Mouse (Mus musculus) limb, embryonic 10.5 days (tissue): ENCODE results near the gene Btbd9. TPM values are rescaled to one million over a fixed set of nuclear protein-coding genes. Genes with fewer than 3 reads are reported as not detected.

Experiments used
- DNase-seq: peaks from one replicate; pipeline ENCODE4 v3.0.0-alpha.2; 2017; ENCODE audit warnings: low spot score
- H3K27ac ChIP-seq: fragments of 300-500 bp; sonication (generic); 2 replicates; pipeline ENCODE4 v1.5.1; 2016; ENCODE audit warnings: mild to moderate bottlenecking
- H3K27me3 ChIP-seq: fragments of 300-500 bp; sonication (generic); 2 replicates; pipeline ENCODE4 v1.6.1; 2016; ENCODE audit warnings: low read depth, mild to moderate bottlenecking; ENCODE audit not compliant: poor library complexity, severe bottlenecking
- H3K36me3 ChIP-seq: fragments of 300-500 bp; sonication (generic); 2 replicates; pipeline ENCODE4 v1.6.1; 2016; ENCODE audit warnings: mild to moderate bottlenecking, moderate library complexity
- H3K4me1 ChIP-seq: fragments of 300-500 bp; sonication (generic); 2 replicates; pipeline ENCODE4 v1.6.1; 2016
- H3K4me3 ChIP-seq: fragments of 300-500 bp; sonication (generic); 2 replicates; pipeline ENCODE4 v1.5.1; 2016; ENCODE audit warnings: mild to moderate bottlenecking, moderate library complexity
- H3K9me3 ChIP-seq: fragments of 300-500 bp; sonication (generic); replicated peaks from 2 replicates; pipeline ENCODE4 v1.6.1; 2016; ENCODE audit warnings: mild to moderate bottlenecking
- WGBS: fragments of 180-500 bp; shearing (Covaris S2); methylation state at CpG from one replicate; pipeline ENCODE4 v1.1.7; 2016; 5-methylcytosine and 5-hydroxymethylcytosine counted together
- polyA plus RNA-seq: library from polyadenylated mRNA; unstranded; fragments of >200 nt; fragmentation: Nextera tagmentation; extraction: Ambion mirVana; gene quantifications from 2 replicates; pipeline ENCODE4 v1.2.1, GENCODE M21; 2016

The Btbd9 gene
- polyA plus RNA-seq, 1 experiment from 2014 or later, result 57.5 TPM

DNA sequence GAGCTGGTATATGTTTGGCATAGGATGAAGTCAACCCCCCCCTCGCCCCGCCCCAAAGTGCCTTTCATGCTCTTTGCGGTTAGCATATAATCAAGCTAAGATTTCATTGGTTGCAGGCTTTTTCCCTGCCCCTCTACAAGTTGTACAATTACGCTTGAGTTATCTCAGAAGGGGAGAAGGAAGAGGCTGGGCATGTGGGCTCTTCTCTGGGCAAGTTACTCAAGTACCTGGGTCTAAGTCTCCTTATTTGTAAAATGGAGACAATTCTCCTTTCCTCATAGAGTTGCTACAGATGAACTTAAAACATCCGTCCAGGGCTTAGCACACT is 33.7 kb upstream of the Btbd9 start:
- no peak for DNase-seq
- 94% methylated on average over 5 of the region's 5 CpGs for WGBS
- H3K4me3 ChIP-seq, result no peak overlapping the region

GRCm38 (mm10) chr17:30609305-30609979 is 33.2 kb upstream of the Btbd9 start:
- WGBS, result 95% methylated on average over 16 of the region's 16 CpGs
- H3K4me3 ChIP-seq, result no peak overlapping the region
- H3K27ac ChIP-seq, result no peak overlapping the region
- no peaks in the 10 kb centered on the region for H3K27me3 ChIP-seq
- H3K9me3 ChIP-seq, result no peaks in the 10 kb centered on the region
- peaks cover 15% of the 10 kb centered on the region for H3K36me3 ChIP-seq
- H3K4me1 ChIP-seq, result peaks cover 26% of the 10 kb centered on the region
- DNase-seq, result no peak

More for the DNA sequence above, 33.7 kb upstream of the Btbd9 start:
- peaks cover 15% of the 10 kb centered on the region for H3K36me3 ChIP-seq
- no peaks in the 10 kb centered on the region for H3K9me3 ChIP-seq
- H3K4me1 ChIP-seq, result peaks cover 26% of the 10 kb centered on the region
- H3K27me3 ChIP-seq, result no peaks in the 10 kb centered on the region
- no peak overlapping the region for H3K27ac ChIP-seq

DNA sequence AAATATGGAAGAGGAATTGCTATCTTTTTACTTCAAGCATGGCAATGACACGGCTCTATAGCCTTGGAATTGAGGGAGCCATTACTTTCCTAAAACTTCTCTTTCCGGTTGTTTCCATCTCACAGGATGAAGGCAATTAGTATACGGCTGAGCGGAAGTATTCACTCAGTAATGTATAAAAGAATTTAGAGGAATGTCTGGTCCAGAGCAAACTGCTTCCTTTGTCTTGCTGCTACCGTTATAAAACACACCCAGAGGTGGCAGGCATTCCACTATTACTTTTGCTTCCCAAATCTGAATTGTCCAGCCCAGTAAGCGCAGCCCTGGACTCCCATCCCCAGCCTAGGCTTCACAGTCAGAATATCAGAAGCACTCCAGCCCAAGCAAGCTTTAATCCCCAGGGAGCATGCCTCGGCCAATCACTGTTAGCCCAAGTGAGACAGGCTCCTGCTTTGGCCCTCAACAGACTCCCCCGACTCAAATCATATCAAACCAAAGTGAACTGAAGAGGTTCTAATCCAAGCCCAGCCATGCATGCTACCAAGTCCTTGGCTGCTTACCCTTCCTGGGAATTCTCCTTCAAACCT is 31.7 kb upstream of the Btbd9 start:
- DNase-seq, result no peak
- H3K27ac ChIP-seq, result peak overlapping the region; percentile 19; the same call in 1 of the 2 replicates
- H3K36me3 ChIP-seq, result peaks cover 29% of the 10 kb centered on the region
- 80% methylated on average over 8 of the region's 8 CpGs for WGBS
- H3K4me1 ChIP-seq, result peaks cover 26% of the 10 kb centered on the region
- H3K27me3 ChIP-seq, result no peaks in the 10 kb centered on the region
- no peaks in the 10 kb centered on the region for H3K9me3 ChIP-seq
- no peak overlapping the region for H3K4me3 ChIP-seq

GRCm38 (mm10) chr17:30607330-30607729 is 31.0 kb upstream of the Btbd9 start:
- Histone ChIP-seq H3K4me1 (peaks cover 26% of the 10 kb centered on the region), H3K4me3 (no peak overlapping the region), H3K9me3 (no peaks in the 10 kb centered on the region), H3K27ac (no peak overlapping the region), H3K36me3 (peaks cover 35% of the 10 kb centered on the region), H3K27me3 (no peaks in the 10 kb centered on the region)
- no peak for DNase-seq
- 95% methylated on average over 7 of the region's 7 CpGs for WGBS

DNA sequence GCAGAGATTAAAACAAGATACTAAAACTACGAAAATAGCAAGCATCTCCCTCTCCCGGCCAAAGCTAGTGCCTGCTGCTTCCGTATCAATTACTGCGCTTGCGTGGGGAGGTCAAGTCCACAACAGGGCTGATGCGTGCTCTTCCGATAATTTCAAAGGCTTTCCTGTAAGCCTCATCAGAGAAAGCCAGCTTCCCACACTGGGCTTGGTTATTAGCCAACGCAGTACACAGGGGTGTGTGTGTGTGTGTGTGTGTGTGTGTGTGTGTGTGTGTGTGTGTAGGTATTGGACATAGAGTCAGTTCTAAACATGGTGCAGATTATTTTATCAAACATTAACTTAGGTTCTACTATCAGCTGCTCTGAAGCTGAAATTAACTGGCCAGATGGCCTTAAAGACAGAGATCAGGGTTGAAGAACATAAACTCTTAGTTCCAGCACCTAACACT is 30.4 kb upstream of the Btbd9 start:
- Histone ChIP-seq H3K4me3 (no peak overlapping the region), H3K4me1 (peaks cover 23% of the 10 kb centered on the region), H3K27me3 (no peaks in the 10 kb centered on the region), H3K27ac (no peak overlapping the region), H3K9me3 (no peaks in the 10 kb centered on the region), H3K36me3 (peaks cover 42% of the 10 kb centered on the region)
- WGBS, result 92% methylated on average over 8 of the region's 8 CpGs
- no peak for DNase-seq

GRCm38 (mm10) chr17:30606206-30606605 is 29.9 kb upstream of the Btbd9 start:
- no peaks in the 10 kb centered on the region for H3K27me3 ChIP-seq
- WGBS, result 95% methylated on average over 11 of the region's 11 CpGs
- no peaks in the 10 kb centered on the region for H3K9me3 ChIP-seq
- H3K36me3 ChIP-seq, result peaks cover 46% of the 10 kb centered on the region
- peaks cover 19% of the 10 kb centered on the region for H3K4me1 ChIP-seq
- H3K4me3 ChIP-seq, result no peak overlapping the region
- no peak for DNase-seq
- H3K27ac ChIP-seq, result no peak overlapping the region

GRCm38 (mm10) chr17:30605001-30605400 is 28.7 kb upstream of the Btbd9 start:
- H3K9me3 ChIP-seq, result no peaks in the 10 kb centered on the region
- H3K27ac ChIP-seq, result no peak overlapping the region
- no peak for DNase-seq
- H3K36me3 ChIP-seq, result peaks cover 57% of the 10 kb centered on the region
- no peak overlapping the region for H3K4me3 ChIP-seq
- no peaks in the 10 kb centered on the region for H3K27me3 ChIP-seq
- WGBS, result 92% methylated on average over 5 of the region's 5 CpGs
- H3K4me1 ChIP-seq, result peaks cover 15% of the 10 kb centered on the region; the same call in 1 of the 2 replicates

- Histone ChIP-seq H3K4me1 (peaks cover 14% of the 10 kb centered on the region; the same call in 1 of the 2 replicates), H3K9me3 (no peaks in the 10 kb centered on the region), H3K36me3 (peaks cover 57% of the 10 kb centered on the region), H3K27me3 (no peaks in the 10 kb centered on the region), H3K27ac (no peak overlapping the region), H3K4me3 (no peak overlapping the region)
- 98% methylated on average over 6 of the region's 6 CpGs for WGBS
- DNase-seq, result no peak
Observed at GRCm38 (mm10) chr17:30604296-30604695, 28.0 kb upstream of the Btbd9 start.

DNA sequence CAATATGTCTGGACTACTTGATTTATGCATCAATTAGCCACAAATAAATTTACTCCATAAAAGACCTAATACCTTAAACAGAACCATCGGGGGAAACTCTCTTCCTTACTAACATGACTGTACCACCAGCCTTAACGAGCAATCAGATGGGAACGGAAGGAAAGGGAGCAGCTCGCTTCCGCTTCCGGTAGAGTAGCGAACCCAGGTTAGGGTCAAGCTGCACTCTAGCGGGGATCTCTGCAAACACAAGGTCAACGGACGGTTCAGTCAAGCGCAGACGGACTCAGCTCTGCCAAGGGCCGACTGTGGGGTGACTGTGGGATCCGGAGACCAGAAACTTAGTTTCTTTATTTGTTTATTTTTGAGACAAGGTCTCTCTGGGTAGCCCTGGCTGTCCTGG is 25.9 kb upstream of the Btbd9 start:
- no peaks in the 10 kb centered on the region for H3K9me3 ChIP-seq
- DNase-seq, result no peak
- H3K36me3 ChIP-seq, result peaks cover 72% of the 10 kb centered on the region
- peaks cover 2% of the 10 kb centered on the region; the same call in 1 of the 2 replicates for H3K4me1 ChIP-seq
- 88% methylated on average over 14 of the region's 14 CpGs for WGBS
- H3K27me3 ChIP-seq, result no peaks in the 10 kb centered on the region
- H3K4me3 ChIP-seq, result no peak overlapping the region
- H3K27ac ChIP-seq, result no peak overlapping the region

DNA sequence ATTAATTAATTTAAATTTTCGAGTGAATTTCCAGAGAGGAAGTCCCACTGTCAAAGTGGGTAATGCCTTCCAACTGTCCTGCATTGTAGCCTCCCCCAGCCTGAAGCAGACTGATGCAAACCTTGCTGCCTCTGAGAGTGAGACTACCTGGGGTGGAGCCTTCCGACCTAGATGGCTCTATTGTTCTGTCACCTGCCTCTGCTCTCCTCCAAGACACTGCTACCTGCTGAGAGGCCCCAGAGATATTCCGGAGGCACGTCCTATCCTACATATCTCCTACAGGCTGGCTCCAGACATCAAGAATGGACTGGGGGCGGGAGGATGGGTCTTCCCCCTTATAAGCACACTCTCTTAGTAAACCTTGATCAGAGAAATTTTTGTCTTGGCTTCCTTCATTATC is 22.0 kb upstream of the Btbd9 start:
- 83% methylated on average over 5 of the region's 5 CpGs for WGBS
- Histone ChIP-seq H3K9me3 (no peaks in the 10 kb centered on the region), H3K27ac (no peak overlapping the region), H3K4me3 (no peak overlapping the region), H3K36me3 (peaks cover 91% of the 10 kb centered on the region), H3K4me1 (peaks cover 9% of the 10 kb centered on the region), H3K27me3 (no peaks in the 10 kb centered on the region)
- no peak for DNase-seq

GRCm38 (mm10) chr17:30597786-30598185 is 21.5 kb upstream of the Btbd9 start:
- Histone ChIP-seq H3K9me3 (no peaks in the 10 kb centered on the region), H3K4me1 (peaks cover 9% of the 10 kb centered on the region), H3K27me3 (no peaks in the 10 kb centered on the region), H3K4me3 (no peak overlapping the region), H3K27ac (no peak overlapping the region), H3K36me3 (peaks cover 91% of the 10 kb centered on the region)
- no peak for DNase-seq
- 96% methylated on average over 9 of the region's 9 CpGs for WGBS

DNA sequence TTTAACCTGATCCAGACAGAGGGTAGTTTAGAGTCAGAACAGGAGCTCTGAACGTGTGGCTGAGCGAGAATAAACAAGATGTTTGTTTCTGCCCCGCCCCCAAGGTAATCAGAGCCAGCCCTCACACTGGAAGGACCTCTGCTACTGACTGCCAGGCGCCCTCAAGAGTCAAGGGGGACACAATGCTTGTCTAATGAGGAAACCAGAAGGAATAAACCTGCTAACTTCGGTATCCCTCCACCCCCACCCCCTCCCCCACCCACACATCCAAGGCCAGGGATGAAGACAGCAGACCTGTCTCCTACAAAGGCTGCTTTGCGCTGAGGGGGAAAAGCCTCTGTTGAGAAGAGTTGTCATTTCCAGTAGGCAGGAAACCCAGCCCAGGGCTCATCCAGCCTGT is 18.6 kb upstream of the Btbd9 start:
- WGBS, result 38% methylated on average over 6 of the region's 6 CpGs
- no peaks in the 10 kb centered on the region for H3K9me3 ChIP-seq
- no peaks in the 10 kb centered on the region for H3K27me3 ChIP-seq
- no peak overlapping the region for H3K4me3 ChIP-seq
- peaks cover 9% of the 10 kb centered on the region for H3K4me1 ChIP-seq
- peaks cover 74% of the 10 kb centered on the region for H3K36me3 ChIP-seq
- DNase-seq, result no peak
- peak overlapping the region; percentile 19; the same call in 1 of the 2 replicates for H3K27ac ChIP-seq

- peaks cover 9% of the 10 kb centered on the region for H3K4me1 ChIP-seq
- H3K4me3 ChIP-seq, result no peak overlapping the region
- WGBS, result 61% methylated on average over 5 of the region's 5 CpGs
- H3K27me3 ChIP-seq, result no peaks in the 10 kb centered on the region
- H3K27ac ChIP-seq, result peak overlapping the region; percentile 19; the same call in 1 of the 2 replicates
- peaks cover 70% of the 10 kb centered on the region for H3K36me3 ChIP-seq
- no peaks in the 10 kb centered on the region for H3K9me3 ChIP-seq
- DNase-seq, result no peak
Observed at GRCm38 (mm10) chr17:30594407-30594806, 18.1 kb upstream of the Btbd9 start.
